In genomic region chr16:96127657-96128344, GRCm38 (mm10) we compare ENCODE assay signal across 8 mouse cellular contexts. TPM values are rescaled to one million over a fixed set of nuclear protein-coding genes. Genes with fewer than 3 reads are reported as not detected.
DNase-seq lines count a peak whose midpoint lies in the region; ATAC-seq and TF ChIP-seq lines count a peak whose summit lies in the region.

Hmgn1 (minus strand) TSS chr16:96127729.

- TF ChIP-seq POLR2A in bone marrow macrophage, adult 2 months (IDR thresholded peaks at IDR 0.05; ENCODE audit: borderline replicate concordance, low read depth, low read length) = no peak
- peak; percentile 96 for TF ChIP-seq POLR2A in embryonic fibroblast, embryonic 13.5 days (IDR thresholded peaks at IDR 0.05; ENCODE audit: low read depth, low read length)

- no peaks in the 10 kb centered on the region for H3K9me3 ChIP-seq in heart, embryonic 10.5 days
- no peaks in the 10 kb centered on the region for H3K9me3 ChIP-seq in kidney, embryonic 15.5 days (replicated peaks)

- peak within 1 kb of the TSS; percentile 71 for H3K27ac ChIP-seq in bone marrow macrophage, adult 2 months (ENCODE audit: insufficient read depth, low read depth, low read length)
- H3K27ac ChIP-seq in embryonic fibroblast, embryonic 13.5 days (ENCODE audit: insufficient read depth, low read length) = peak within 1 kb of the TSS; percentile 81
- H3K27ac ChIP-seq in heart, embryonic 10.5 days = peak within 1 kb of the TSS; percentile 100
- H3K27ac ChIP-seq in kidney, embryonic 15.5 days = peak within 1 kb of the TSS; percentile 97

- WGBS in heart, embryonic 10.5 days = under 1% methylated on average over 65 of the region's 72 CpGs
- WGBS in kidney, embryonic 15.5 days = under 1% methylated on average over 69 of the region's 72 CpGs

- no peak for TF ChIP-seq CTCF in bone marrow macrophage, adult 2 months (IDR thresholded peaks at IDR 0.05; ENCODE audit: low read depth, low read length)
- TF ChIP-seq CTCF in embryonic fibroblast, embryonic 13.5 days (IDR thresholded peaks at IDR 0.05; ENCODE audit: borderline replicate concordance, insufficient read depth, low read length) = no peak

- H3K36me3 ChIP-seq in heart, embryonic 10.5 days = peaks cover 41% of the 10 kb centered on the region
- H3K36me3 ChIP-seq in kidney, embryonic 15.5 days = peaks cover 38% of the 10 kb centered on the region

- no peaks in the 10 kb centered on the region for H3K27me3 ChIP-seq in heart, embryonic 10.5 days (ENCODE audit: insufficient read depth, poor library complexity, severe bottlenecking)
- no peaks in the 10 kb centered on the region for H3K27me3 ChIP-seq in kidney, embryonic 15.5 days

- DNase-seq in A20 (ENCODE audit: low read depth, low spot score) (peak; percentile 99), liver (peak; percentile 93)
- DNase-seq in heart, embryonic 10.5 days (ENCODE audit: low spot score) = peak; percentile 99
- DNase-seq in spleen, postnatal 4 days (ENCODE audit: low spot score in 2 of 2) = peak; percentile 87 to 92

- peak within 1 kb of the TSS; percentile 89 for H3K9ac ChIP-seq in kidney, embryonic 15.5 days

- peak within 1 kb of the TSS; percentile 73 for H3K4me2 ChIP-seq in kidney, embryonic 15.5 days

- peak within 1 kb of the TSS; percentile 76 for H3K4me3 ChIP-seq in bone marrow macrophage, adult 2 months (ENCODE audit: insufficient read depth, low read length)
- H3K4me3 ChIP-seq in embryonic fibroblast, embryonic 13.5 days (ENCODE audit: insufficient read depth, low read length) = peak within 1 kb of the TSS; percentile 90
- H3K4me3 ChIP-seq in heart, embryonic 10.5 days = peak within 1 kb of the TSS; percentile 97
- H3K4me3 ChIP-seq in kidney, embryonic 15.5 days (replicated peaks) = peak within 1 kb of the TSS; percentile 72

- peak; percentile 98 for ATAC-seq in kidney, embryonic 15.5 days (replicated peaks; ENCODE audit: low FRiP score)
- ATAC-seq in monocyte, adult 5-6 weeks (replicated peaks; ENCODE audit: insufficient number of reproducible peaks, low FRiP score, low TSS enrichment, poor library complexity, severe bottlenecking) = peak; percentile 53

- H3K4me1 ChIP-seq in bone marrow macrophage, adult 2 months (ENCODE audit: control insufficient read depth, insufficient read depth, low read length) = peaks cover 10% of the 10 kb centered on the region
- peaks cover 8% of the 10 kb centered on the region; the same call in 1 of the 2 replicates for H3K4me1 ChIP-seq in embryonic fibroblast, embryonic 13.5 days (ENCODE audit: control insufficient read depth, insufficient read depth, low read length)
- peaks cover 20% of the 10 kb centered on the region for H3K4me1 ChIP-seq in heart, embryonic 10.5 days
- H3K4me1 ChIP-seq in kidney, embryonic 15.5 days = peaks cover 27% of the 10 kb centered on the region

RNA-seq across cellular contexts. Expression of gene Hmgn1, which starts in this region (rescaled TPM):
- 59.3 and 68.7 TPM in 2 replicates for polyA plus RNA-seq in bone marrow macrophage, adult 2 months (2012; ENCODE audit: insufficient read depth, insufficient read length, missing spikeins)
- 261 and 299 TPM in 2 replicates for polyA plus RNA-seq in embryonic fibroblast, embryonic 13.5 days (2011; ENCODE audit: insufficient read length, low read depth, missing spikeins)
- polyA plus RNA-seq in heart, embryonic 10.5 days (2016; fragmentation: Nextera tagmentation; extraction: Ambion mirVana) = 554 and 714 TPM in 2 replicates
- polyA plus RNA-seq in kidney, embryonic 15.5 days (2015; fragmentation: Nextera tagmentation; extraction: Ambion mirVana) = 696 and 818 TPM in 2 replicates
- 39.7 to 60.5 TPM (median 49.6 TPM) in 3 replicates for total RNA-seq in monocyte, adult 5-6 weeks (2017)

Comparison
In these comparisons a context has a peak if more than half of its experiments do, and no peak if none do; other contexts are left out.
1. Peak in every context shown above with its lines: DNase-seq, ATAC-seq, H3K4me3 ChIP-seq and H3K27ac ChIP-seq.